Mouse (Mus musculus): ENCODE data around the gene Gm16442. TPM values are rescaled to one million over a fixed set of nuclear protein-coding genes. Genes with fewer than 3 reads are reported as not detected.
"Not testable (repeated sequence)": the region's sequence is repeated elsewhere in the genome, so short reads cannot be mapped to it uniquely, and the experiment has no call there.

The Gm16442 gene
- total RNA-seq (2021), result not detected
- long read RNA-seq, experiment 1, result 0 reads
- long read RNA-seq, experiment 2, result 0 reads

DNA sequence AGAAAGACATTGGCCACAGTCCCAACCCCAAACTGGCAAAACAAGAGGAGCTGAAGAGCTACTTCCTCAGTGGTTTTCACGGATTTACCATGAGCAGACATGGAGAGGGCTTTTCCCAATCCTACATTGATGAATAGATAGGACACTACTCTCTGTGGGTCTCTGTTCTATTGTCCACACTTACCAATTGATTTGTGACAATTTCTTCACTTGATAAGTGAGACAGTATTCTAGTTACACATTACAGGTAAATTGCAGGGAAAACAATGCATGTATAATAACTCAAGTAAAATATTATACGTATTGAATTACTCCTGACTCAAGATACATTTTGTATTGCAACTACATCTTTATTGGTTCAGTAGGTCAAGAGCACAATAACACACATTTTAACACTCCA, at the start of gene Gm16442:
TSS of gene Gm16442 (minus strand) at position 101 of the 400 bp plus-strand sequence.
- intact Hi-C loops (cut with DNase I); DNase-seq: not testable (repeated sequence)

DNA sequence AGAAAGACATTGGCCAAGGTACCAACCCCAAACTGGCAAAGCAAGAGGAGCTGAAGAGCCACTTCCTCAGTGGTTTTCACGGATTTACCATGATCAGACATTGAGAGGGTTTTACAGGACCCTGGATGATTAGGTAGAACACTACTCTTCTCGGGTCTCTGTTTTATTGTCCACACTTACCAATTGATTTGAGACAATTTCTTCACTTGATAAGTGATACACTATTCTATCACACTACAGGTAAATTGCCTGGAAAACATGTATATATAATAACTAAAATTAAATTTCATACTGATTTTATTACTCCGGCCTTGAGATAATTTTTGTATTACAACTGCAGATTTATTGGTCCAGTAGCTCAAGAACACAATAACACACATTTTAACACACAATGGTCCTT, 45.9 kb upstream of the Gm16442 start, which contains the start of gene Vmn1r94:
TSS of gene Vmn1r94 (minus strand) at position 101 of the 400 bp plus-strand sequence.
- intact Hi-C loops (cut with DNase I); DNase-seq: not testable (repeated sequence)

DNA sequence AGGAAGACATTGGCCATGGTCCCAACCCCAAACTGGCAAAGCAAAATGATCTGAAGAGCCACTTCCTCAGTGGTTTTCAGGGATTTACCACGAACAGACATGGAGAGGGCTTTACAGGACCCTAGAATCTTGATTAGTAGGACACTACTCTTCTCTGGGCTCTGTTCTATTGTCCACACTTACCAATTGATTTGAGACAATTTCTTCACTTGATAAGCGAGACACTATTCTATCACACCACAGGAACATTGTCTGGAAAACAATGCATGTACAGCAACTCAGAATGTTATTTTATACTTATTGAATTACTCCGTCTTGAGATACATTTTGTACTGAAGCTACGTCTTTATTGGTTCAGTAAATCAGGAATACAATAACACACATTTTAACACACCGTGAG, 16.6 kb upstream of the Gm16442 start, which contains the start of gene Vmn1r93:
TSS of gene Vmn1r93 (minus strand) at position 101 of the 400 bp plus-strand sequence.
- intact Hi-C loops (cut with DNase I), result not testable (repeated sequence)

DNA sequence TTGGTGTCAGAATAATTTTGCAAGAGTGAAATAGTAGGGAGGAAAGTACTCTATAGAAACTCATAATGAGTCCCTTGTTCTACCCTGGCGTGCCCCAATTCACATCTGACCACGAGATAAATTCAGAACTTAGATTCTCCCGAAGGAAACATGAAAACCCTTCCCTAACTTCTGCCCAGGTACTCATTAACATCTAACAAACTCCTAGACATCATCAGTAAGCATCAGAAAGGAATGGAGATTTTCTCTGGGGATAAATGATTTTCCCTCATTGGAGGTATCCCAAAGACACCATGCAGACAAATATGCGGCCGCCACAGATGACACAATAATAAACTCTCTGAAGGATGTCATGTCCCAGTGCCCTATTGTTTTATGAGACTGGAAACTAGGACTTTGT, 23.0 kb downstream of the Gm16442 start, which contains the start of gene Vmn1r91:
TSS of gene Vmn1r91 (plus strand) at position 301 of the 400 bp plus-strand sequence.
- DNase-seq; intact Hi-C loops (cut with DNase I): not testable (repeated sequence)

More for the DNA sequence above, 16.6 kb upstream of the Gm16442 start, which contains the start of gene Vmn1r93:
- DNase-seq, result not testable (repeated sequence)

DNA sequence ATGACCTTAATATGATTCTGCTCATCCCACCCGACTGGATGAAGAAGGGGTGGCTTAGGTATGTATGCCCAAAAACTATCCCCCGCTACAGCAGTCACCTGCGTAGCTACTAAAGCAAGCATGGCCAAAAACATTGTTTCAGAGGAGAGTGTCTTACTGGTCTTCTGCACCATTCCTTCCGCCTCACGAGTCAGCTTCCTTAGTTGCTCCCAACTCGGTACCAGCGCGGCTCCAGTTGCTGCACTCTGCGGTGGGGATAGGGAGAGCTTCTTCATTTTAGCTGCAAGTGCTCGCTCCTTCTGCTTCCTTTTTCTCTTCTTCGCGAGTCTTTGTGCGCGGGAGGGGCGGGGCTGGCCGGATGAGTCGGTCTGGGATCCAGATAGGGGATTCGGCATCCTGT, 44.3 kb downstream of the Gm16442 start:
- DNase-seq; intact Hi-C loops (cut with DNase I): not testable (repeated sequence)

Other genes with a start within 250 kb of the Gm16442 start
- not detected for gene Ceacam19, start 234.6 kb downstream of the Gm16442 start, total RNA-seq (2021)
- gene Pvr, start 201.4 kb downstream of the Gm16442 start, total RNA-seq (2021), result 1 to 10 TPM; 4.6 to 7.7 TPM
- gene Igsf23, start 171.8 kb downstream of the Gm16442 start, total RNA-seq (2021), result not detected
- gene Ceacam20, start 157.2 kb downstream of the Gm16442 start, total RNA-seq (2021), result not detected
- not detected for gene Nlrp9b, start 131.1 kb downstream of the Gm16442 start, total RNA-seq (2021)
- gene Vmn1r91, start 22.9 kb downstream of the Gm16442 start, total RNA-seq (2021), result not detected
- not detected for gene Vmn1r93, start 16.5 kb upstream of the Gm16442 start, total RNA-seq (2021)
- gene Vmn1r94, start 45.8 kb upstream of the Gm16442 start, total RNA-seq (2021), result not detected
- gene Vmn1r95, start 71.1 kb upstream of the Gm16442 start, total RNA-seq (2021), result not detected
- gene Gm6164, start 83.0 kb upstream of the Gm16442 start, total RNA-seq (2021), result not detected
- gene Gm4498, start 111.2 kb upstream of the Gm16442 start, total RNA-seq (2021), result not detected
- gene Gm5890, start 140.3 kb upstream of the Gm16442 start, total RNA-seq (2021), result not detected
- not detected for gene Gm4133, start 211.5 kb upstream of the Gm16442 start, total RNA-seq (2021)

Data from gastrocnemius, postnatal 36 days (tissue).